8 mouse cellular contexts compared by ENCODE assay signal in genomic region chr5:88766121-88766520, GRCm38 (mm10). TPM values are rescaled to one million over a fixed set of nuclear protein-coding genes. Genes with fewer than 3 reads are reported as not detected.
DNase-seq lines count a peak whose midpoint lies in the region; ATAC-seq and TF ChIP-seq lines count a peak whose summit lies in the region.

No protein-coding gene starts in this region.

- ATAC-seq in hindbrain, embryonic 13.5 days (ENCODE audit: low FRiP score) = no peak
- no peak for ATAC-seq in midbrain, embryonic 16.5 days

- H3K27ac ChIP-seq in hindbrain, embryonic 13.5 days = 0 out of 2 replicates have a peak overlapping the region, but pooled peaks have one; percentile 93
- no peak overlapping the region for H3K27ac ChIP-seq in midbrain, embryonic 16.5 days (ENCODE audit: low read length)
- no peak overlapping the region for H3K27ac ChIP-seq in left cerebral cortex, adult 2 months

- peak overlapping the region; percentile 57 for H3K4me2 ChIP-seq in hindbrain, embryonic 13.5 days
- H3K4me2 ChIP-seq in midbrain, embryonic 16.5 days (ENCODE audit: low read length) = peak overlapping the region; percentile 67

- H3K27me3 ChIP-seq in hindbrain, embryonic 13.5 days = no peaks in the 10 kb centered on the region
- H3K27me3 ChIP-seq in midbrain, embryonic 16.5 days (ENCODE audit: control insufficient read depth, insufficient read depth, low read depth, low read length) = no peaks in the 10 kb centered on the region

- no peak for TF ChIP-seq CTCF in left cerebral cortex, adult 2 months (IDR thresholded peaks at IDR 0.05)

- H3K36me3 ChIP-seq in hindbrain, embryonic 13.5 days = peaks cover 11% of the 10 kb centered on the region
- H3K36me3 ChIP-seq in midbrain, embryonic 16.5 days (ENCODE audit: control insufficient read depth, insufficient read depth, low read length) = no peaks in the 10 kb centered on the region

- intact Hi-C loops in left cerebral cortex, adult 2 months (cut with DNase I) = no loop called here

- peak overlapping the region; percentile 67 for H3K4me3 ChIP-seq in hindbrain, embryonic 13.5 days
- H3K4me3 ChIP-seq in midbrain, embryonic 16.5 days (ENCODE audit: low read depth, low read length) = peak overlapping the region; percentile 67
- no peak overlapping the region for H3K4me3 ChIP-seq in left cerebral cortex, adult 2 months

- DNase-seq in cerebellum, adult 11-12 months = peak; percentile 11
- no peak for DNase-seq in cerebellum, postnatal 14 days
- peak; percentile 55 for DNase-seq in MEL-GATA-1-ER (ENCODE audit: extremely low read depth, low read depth)
- DNase-seq in adrenal gland, adult 2 months = no peak
- no peak for DNase-seq in layer of hippocampus, adult 18-20 months (ENCODE audit: low spot score in 2 of 2)
- no peak for DNase-seq in left cerebral cortex, adult 2 months (ENCODE audit: extremely low spot score in 1 of 2, low spot score in 2 of 2)

- H3K9ac ChIP-seq in hindbrain, embryonic 13.5 days = peak overlapping the region; percentile 89
- peak overlapping the region; percentile 28; the same call in 1 of the 2 replicates for H3K9ac ChIP-seq in midbrain, embryonic 16.5 days (ENCODE audit: low read depth, low read length)

- H3K9me3 ChIP-seq in hindbrain, embryonic 13.5 days = no peaks in the 10 kb centered on the region
- no peaks in the 10 kb centered on the region for H3K9me3 ChIP-seq in midbrain, embryonic 16.5 days (replicated peaks; ENCODE audit: control insufficient read depth, low read length, poor library complexity, severe bottlenecking)

- 51% methylated on average over 6 of the region's 6 CpGs for WGBS in hindbrain, embryonic 13.5 days
- 48% methylated on average over 6 of the region's 6 CpGs for WGBS in midbrain, embryonic 16.5 days

- peaks cover 29% of the 10 kb centered on the region for H3K4me1 ChIP-seq in hindbrain, embryonic 13.5 days (replicated peaks)
- H3K4me1 ChIP-seq in midbrain, embryonic 16.5 days (ENCODE audit: control insufficient read depth, insufficient read depth, low read length) = peaks cover 22% of the 10 kb centered on the region

RNA-seq across cellular contexts. Expression of gene Dck, which starts 1.3 kb away (rescaled TPM):
- 65.5 and 68.0 TPM in 2 replicates for polyA plus RNA-seq in hindbrain, embryonic 13.5 days (2015; fragmentation: Nextera tagmentation; extraction: Ambion mirVana)
- 43.6 and 48.8 TPM in 2 replicates for polyA plus RNA-seq in midbrain, embryonic 16.5 days (2015; fragmentation: Nextera tagmentation; extraction: Ambion mirVana)
- 1 to 10 TPM; 2.6 to 4.2 TPM for total RNA-seq in adrenal gland, adult 2 months (2021)
- 2.5 and 3.4 TPM in 2 replicates for polyA plus RNA-seq in adrenal gland, adult 2 months (2012; rRNA removed)
- total RNA-seq in layer of hippocampus, adult 18-20 months (2021) = 10 to 100 TPM; 12.1 to 12.5 TPM
- 10 to 100 TPM; 13.5 to 16.6 TPM for total RNA-seq in left cerebral cortex, adult 2 months (2021)

RNA-seq across cellular contexts. Expression of gene Mob1b, which starts 45.5 kb away (rescaled TPM):
- polyA plus RNA-seq in hindbrain, embryonic 13.5 days (2015; fragmentation: Nextera tagmentation; extraction: Ambion mirVana) = 10.7 and 12.5 TPM in 2 replicates
- 9.1 and 9.8 TPM in 2 replicates for polyA plus RNA-seq in midbrain, embryonic 16.5 days (2015; fragmentation: Nextera tagmentation; extraction: Ambion mirVana)
- 10 to 100 TPM; 32.9 to 36.3 TPM for total RNA-seq in adrenal gland, adult 2 months (2021)
- polyA plus RNA-seq in adrenal gland, adult 2 months (2012; rRNA removed) = 4.7 and 8.6 TPM in 2 replicates
- 10 to 100 TPM; 25.4 to 26.8 TPM for total RNA-seq in layer of hippocampus, adult 18-20 months (2021)
- total RNA-seq in left cerebral cortex, adult 2 months (2021) = 10 to 100 TPM; 30.4 to 30.7 TPM

Comparison
In these comparisons a context has a peak if more than half of its experiments do, and no peak if none do; other contexts are left out.
1. DNase-seq: peak in cerebellum, adult 11-12 months (single experiment) and MEL-GATA-1-ER (single experiment); none in cerebellum, postnatal 14 days (0 of 2), adrenal gland, adult 2 months (single experiment), layer of hippocampus, adult 18-20 months (0 of 2) and left cerebral cortex, adult 2 months (0 of 2).